Mouse (Mus musculus) ES-E14 (cell line): ENCODE results near the gene Lmx1b. TPM values are rescaled to one million over a fixed set of nuclear protein-coding genes. Genes with fewer than 3 reads are reported as not detected.

ENCODE experiments used
- DNase-seq: peaks from one replicate; pipeline ENCODE4 v3.0.0-alpha.2; 2013; ENCODE audit warnings: low read depth, low spot score
- H3K27ac ChIP-seq: 2 replicates; pipeline ENCODE4 v1.5.1; 2012; ENCODE audit warnings: low read depth, mild to moderate bottlenecking, low read length, moderate library complexity, mixed read lengths; ENCODE audit not compliant: poor library complexity, insufficient read depth, severe bottlenecking
- H3K36me3 ChIP-seq: 2 replicates; pipeline ENCODE4 v1.6.1; 2012; ENCODE audit warnings: mild to moderate bottlenecking, low read length, moderate library complexity, mixed read lengths; ENCODE audit not compliant: control insufficient read depth, poor library complexity, insufficient read depth, severe bottlenecking
- H3K4me1 ChIP-seq, 2 experiments: fragments of 150-350 bp in 1 of 2; sonication (generic) in 1 of 2; 2 replicates each; pipeline ENCODE4 v1.6.1; 2012; ENCODE audit warnings: low read length in 2 of 2, mild to moderate bottlenecking in 1 of 2, mixed read lengths in 1 of 2; ENCODE audit not compliant: control insufficient read depth in 2 of 2, insufficient read depth in 2 of 2, poor library complexity in 1 of 2
- H3K4me3 ChIP-seq, 2 experiments: fragments of 150-350 bp in 1 of 2; sonication (generic) in 1 of 2; 2 replicates each; pipeline ENCODE4 v1.5.1; 2012; ENCODE audit warnings: low read length in 2 of 2, low read depth in 1 of 2, mild to moderate bottlenecking in 1 of 2, mixed read lengths in 1 of 2; ENCODE audit not compliant: insufficient read depth in 1 of 2, poor library complexity in 1 of 2, severe bottlenecking in 1 of 2
- H3K9ac ChIP-seq: 2 replicates; pipeline ENCODE4 v1.6.1; 2012; ENCODE audit warnings: low read depth, mild to moderate bottlenecking, low read length, mixed read lengths; ENCODE audit not compliant: poor library complexity, insufficient read depth, severe bottlenecking
- H3K9me3 ChIP-seq: fragments of 150-350 bp; sonication (generic); 2 replicates; pipeline ENCODE4 v1.6.1; 2012; ENCODE audit warnings: low read depth, mild to moderate bottlenecking, low read length; ENCODE audit not compliant: control insufficient read depth, insufficient read depth
- CHD2 ChIP-seq: IDR thresholded peaks from 2 replicates; pipeline ENCODE4 v1.6.1; 2014; ENCODE audit warnings: mild to moderate bottlenecking, low read depth, low read length, inconsistent platforms
- HCFC1 ChIP-seq: IDR thresholded peaks from 2 replicates; pipeline ENCODE4 v1.6.1; 2012; ENCODE audit warnings: low read length, inconsistent platforms, borderline replicate concordance; ENCODE audit not compliant: insufficient read depth
- MAFK ChIP-seq: IDR thresholded peaks from 2 replicates; pipeline ENCODE4 v1.6.1; 2014; ENCODE audit warnings: mild to moderate bottlenecking, low read depth, low read length, inconsistent platforms; ENCODE audit not compliant: insufficient read depth
- ZC3H11A ChIP-seq: IDR thresholded peaks from 2 replicates; pipeline ENCODE4 v1.6.1; 2012; ENCODE audit warnings: low read depth, mild to moderate bottlenecking, inconsistent platforms, low read length, borderline replicate concordance
- ZNF384 ChIP-seq: IDR thresholded peaks from 2 replicates; pipeline ENCODE4 v1.6.1; 2012; ENCODE audit warnings: low read depth, low read length, inconsistent platforms
- in situ Hi-C, 2 experiments: fragments of 600-800 bp; cut with MboI; formaldehyde crosslinking; loops; one replicate each; pipeline ENCODE4 v1.15.1; 2025; ENCODE audit warnings: low sequenced_read_pairs in 2 of 2, inconsistent platforms in 1 of 2; ENCODE audit not compliant: unreplicated experiment in 2 of 2
- total RNA-seq: library from RNA; depleted of rRNA; stranded (reverse); fragments of 300-350 nt; gene quantifications from 2 replicates; pipeline ENCODE4 v1.2.3, GENCODE M21; 2012

Lmx1b gene
- total RNA-seq, 1 experiment, result 0.67 TPM

DNA sequence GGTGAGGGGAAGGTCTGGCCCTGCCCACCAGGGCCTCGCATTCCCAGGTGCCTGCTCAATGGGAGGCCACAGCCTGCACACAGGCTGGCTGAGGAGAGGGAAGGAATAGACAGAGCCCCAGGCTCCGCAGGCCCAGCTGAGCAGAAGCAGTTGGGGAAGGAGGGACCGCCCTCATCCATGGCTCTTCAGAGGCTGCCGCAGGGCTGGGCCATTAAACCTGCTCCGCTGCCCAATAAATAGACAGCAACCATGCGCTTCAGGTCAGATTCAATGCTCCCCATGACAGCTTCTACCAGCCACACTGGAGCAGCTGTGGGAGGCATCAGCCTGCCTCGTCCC, 45.3 kb downstream of the Lmx1b start:
- Histone ChIP-seq H3K4me1 (peaks cover 0 to 24% of the 10 kb centered on the region in 2 experiments; a peak in 1 of 4 replicates), H3K4me3 (no peak overlapping the region), H3K9me3 (no peaks in the 10 kb centered on the region), H3K27ac (no peak overlapping the region), H3K36me3 (no peaks in the 10 kb centered on the region), H3K9ac (no peak overlapping the region)
- in situ Hi-C loops, result no loop called here
- no peak for TF ChIP-seq ZNF384
- no peak for TF ChIP-seq HCFC1
- no peak for TF ChIP-seq MAFK
- no peak for TF ChIP-seq ZC3H11A
- no peak for TF ChIP-seq CHD2
- peak; percentile 29 for DNase-seq

DNA sequence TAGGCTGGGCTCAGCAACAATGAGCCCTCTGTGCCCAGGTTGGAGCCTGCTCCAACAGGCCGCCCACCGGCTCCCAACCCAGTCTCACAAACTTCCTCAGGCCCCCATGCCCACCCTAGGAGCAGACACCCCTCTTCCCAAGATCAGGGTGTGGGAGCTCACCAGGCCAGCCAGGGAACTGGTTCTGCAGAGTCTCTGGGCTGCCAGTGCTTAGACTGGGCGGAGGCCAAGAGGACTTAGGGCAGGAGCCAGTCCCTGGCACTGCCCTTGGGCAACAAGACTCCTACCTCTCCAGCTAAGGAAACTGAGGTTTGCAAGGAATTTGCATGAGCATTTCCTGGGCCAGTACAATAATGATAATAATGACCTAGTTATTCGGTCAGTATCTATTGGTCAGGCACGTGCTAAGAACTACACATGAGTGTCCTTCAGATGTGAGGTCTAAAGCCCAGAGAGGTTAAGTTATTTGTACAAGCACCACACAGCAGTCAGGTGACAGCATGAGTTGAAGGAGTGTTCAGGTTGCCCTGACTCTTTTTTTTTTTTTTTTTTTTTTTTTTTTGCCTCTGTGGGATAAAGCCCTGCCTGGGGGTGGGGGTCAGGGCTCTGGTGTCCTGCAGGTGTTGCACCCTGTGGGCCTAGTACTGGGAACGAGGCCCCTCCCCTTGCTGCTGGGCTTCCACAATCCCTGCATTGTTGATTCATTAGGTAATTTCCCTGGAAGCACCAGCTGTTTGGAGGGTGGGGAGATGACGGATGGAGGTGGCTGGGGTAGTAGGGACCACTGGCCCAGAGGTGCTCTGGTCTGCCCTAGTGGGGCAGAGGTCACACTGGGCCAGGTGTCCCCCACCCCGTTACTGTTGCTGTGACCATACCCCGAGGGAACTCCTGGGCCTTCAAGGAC, 45.9 kb downstream of the Lmx1b start:
- peaks cover 0 to 24% of the 10 kb centered on the region in 2 experiments; a peak in 1 of 4 replicates for H3K4me1 ChIP-seq
- H3K27ac ChIP-seq, result no peak overlapping the region
- DNase-seq, result peak; percentile 28
- in situ Hi-C loops, result no loop called here
- no peak overlapping the region for H3K4me3 ChIP-seq
- H3K9me3 ChIP-seq, result no peaks in the 10 kb centered on the region
- no peaks in the 10 kb centered on the region for H3K36me3 ChIP-seq
- no peak overlapping the region for H3K9ac ChIP-seq
- no peak for TF ChIP-seq MAFK
- peak; percentile 92 for TF ChIP-seq ZNF384

DNA sequence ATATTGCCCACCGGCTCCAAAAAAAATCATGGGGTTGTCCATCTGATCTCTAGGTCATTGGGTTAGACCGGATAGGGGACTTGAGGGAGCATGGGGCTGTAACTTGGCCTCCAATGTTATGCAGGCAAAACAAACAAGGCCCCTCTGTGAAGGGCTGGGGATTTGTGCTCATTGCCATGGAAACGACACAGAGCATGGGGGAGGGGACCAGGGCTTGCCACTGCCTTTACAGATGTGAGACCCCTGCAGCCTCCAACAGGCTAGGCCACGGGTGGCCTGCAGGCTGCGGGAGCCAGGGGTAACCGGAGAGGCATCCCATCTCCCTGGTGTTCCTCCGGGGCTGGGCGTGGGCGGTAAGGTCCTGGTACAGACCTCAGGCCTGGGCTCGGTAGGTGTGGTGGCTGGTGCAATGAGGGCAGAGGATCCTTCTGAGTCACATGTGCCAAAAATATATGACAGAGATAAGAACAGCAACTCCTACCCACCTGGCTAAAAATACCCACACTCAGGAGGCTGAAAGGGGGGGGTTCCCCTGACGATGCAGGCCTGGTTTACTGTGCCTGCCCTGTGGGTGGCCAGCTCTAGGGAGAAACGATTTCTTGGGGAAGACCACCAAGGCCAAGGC, 47.3 kb downstream of the Lmx1b start:
- Histone ChIP-seq H3K36me3 (no peaks in the 10 kb centered on the region), H3K9me3 (no peaks in the 10 kb centered on the region), H3K4me1 (peaks cover 0 to 24% of the 10 kb centered on the region in 2 experiments; a peak in 1 of 4 replicates), H3K27ac (no peak overlapping the region), H3K9ac (no peak overlapping the region), H3K4me3 (no peak overlapping the region)
- no peak for TF ChIP-seq ZNF384
- TF ChIP-seq HCFC1, result no peak
- TF ChIP-seq MAFK, result no peak
- TF ChIP-seq ZC3H11A, result no peak
- no peak for TF ChIP-seq CHD2
- in situ Hi-C loops, result no loop called here
- DNase-seq, result no peak

DNA sequence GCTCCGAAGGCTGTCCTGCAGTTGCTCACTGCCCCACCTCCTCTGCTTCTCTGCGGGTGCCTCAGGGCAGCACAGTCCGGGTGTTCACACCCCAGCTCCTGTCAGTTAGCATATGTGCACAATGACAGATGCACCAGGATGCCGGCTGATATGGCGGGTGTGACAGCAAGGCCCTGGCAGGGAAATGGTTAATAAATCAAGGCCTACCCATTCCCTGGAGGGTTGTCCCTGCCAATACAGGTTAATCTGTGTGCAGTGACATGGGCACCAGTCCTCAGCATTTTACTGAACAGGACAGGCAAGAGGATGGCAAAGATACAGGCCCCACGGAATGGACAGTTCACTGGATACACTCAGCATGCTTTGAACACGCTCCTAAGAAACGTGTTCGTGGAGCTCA, 51.0 kb downstream of the Lmx1b start:
- H3K4me3 ChIP-seq, result no peak overlapping the region
- no peak for DNase-seq
- no peak overlapping the region for H3K27ac ChIP-seq
- no peak for TF ChIP-seq HCFC1
- no peak for TF ChIP-seq CHD2
- no peak for TF ChIP-seq ZNF384
- TF ChIP-seq ZC3H11A, result no peak
- no peak for TF ChIP-seq MAFK
- in situ Hi-C loops, result no loop called here
- H3K9me3 ChIP-seq, result no peaks in the 10 kb centered on the region
- H3K9ac ChIP-seq, result no peak overlapping the region
- H3K36me3 ChIP-seq, result no peaks in the 10 kb centered on the region
- H3K4me1 ChIP-seq, result peaks cover 0 to 20% of the 10 kb centered on the region in 2 experiments; a peak in 1 of 4 replicates
